Mouse (Mus musculus) hindbrain, postnatal 0 days (tissue): ENCODE results near the gene Nme9. TPM values are rescaled to one million over a fixed set of nuclear protein-coding genes. Genes with fewer than 3 reads are reported as not detected.

Experiments used
- ATAC-seq: fragments of 200-750 bp; cut with Nextera tagmentation; 2 replicates; pipeline ENCODE4 v1.8.0; 2017; ENCODE audit warnings: mild to moderate bottlenecking, moderate TSS enrichment, moderate library complexity
- DNase-seq: peaks from one replicate; pipeline ENCODE4 v3.0.0-alpha.2; 2015; ENCODE audit warnings: low spot score
- H3K27ac ChIP-seq: fragments of 300-500 bp; sonication (generic); 2 replicates; pipeline ENCODE4 v1.5.1; 2014; ENCODE audit warnings: mild to moderate bottlenecking
- H3K27me3 ChIP-seq: fragments of 300-500 bp; sonication (generic); 2 replicates; pipeline ENCODE4 v1.6.1; 2014; ENCODE audit warnings: low read length, mixed read lengths; ENCODE audit not compliant: insufficient read depth
- H3K36me3 ChIP-seq: fragments of 300-500 bp; sonication (generic); 2 replicates; pipeline ENCODE4 v1.6.1; 2014; ENCODE audit warnings: low read length, mixed read lengths; ENCODE audit not compliant: insufficient read depth
- H3K4me1 ChIP-seq: fragments of 300-500 bp; sonication (generic); 2 replicates; pipeline ENCODE4 v1.6.1; 2014; ENCODE audit warnings: antibody characterized with exemption, low read length, mixed read lengths; ENCODE audit not compliant: insufficient read depth
- H3K4me2 ChIP-seq: fragments of 300-500 bp; sonication (generic); 2 replicates; pipeline ENCODE4 v1.6.1; 2014; ENCODE audit warnings: low read depth, mild to moderate bottlenecking, low read length, moderate library complexity, mixed read lengths
- H3K4me3 ChIP-seq: fragments of 300-500 bp; sonication (generic); 2 replicates; pipeline ENCODE4 v1.5.1; 2014; ENCODE audit warnings: low read length
- H3K9ac ChIP-seq: fragments of 300-500 bp; sonication (generic); replicated peaks from 2 replicates; pipeline ENCODE4 v1.6.1; 2014; ENCODE audit warnings: mild to moderate bottlenecking, low read length, moderate library complexity, mixed read lengths
- H3K9me3 ChIP-seq: fragments of 300-500 bp; sonication (generic); 2 replicates; pipeline ENCODE4 v1.6.1; 2016; ENCODE audit warnings: low read length, mixed read lengths
- CTCF ChIP-seq: IDR thresholded peaks from 2 replicates; pipeline ENCODE4 v1.5.1; 2016; ENCODE audit warnings: antibody characterized with exemption, control low read depth, low read depth
- WGBS: fragments of 180-500 bp; shearing (Covaris S2); extraction: QIAGEN DNeasy Blood & Tissue Kit; methylation state at CpG from one replicate; pipeline ENCODE4 v1.1.7; 2014; 5-methylcytosine and 5-hydroxymethylcytosine counted together
- polyA plus RNA-seq: library from polyadenylated mRNA; unstranded; fragments of >200 nt; fragmentation: Nextera tagmentation; extraction: Ambion mirVana; gene quantifications from 2 replicates; pipeline ENCODE4 v1.2.1, GENCODE M21; 2015
- total RNA-seq: library from RNA; depleted of rRNA; stranded (reverse); fragments of >200 nt; gene quantifications from 2 replicates; pipeline ENCODE4 v1.2.3, GENCODE M21; 2014

Gene Nme9
- total and polyA plus RNA-seq, 2 experiments from 2014 or later = 0.64 to 1.0 TPM

- no peak for DNase-seq
- no peak for TF ChIP-seq CTCF
- Histone ChIP-seq H3K36me3 (0 out of 2 replicates have a peak, but pooled peaks cover 6% of the 10 kb centered on the region), H3K4me1 (no peaks in the 10 kb centered on the region), H3K27me3 (no peaks in the 10 kb centered on the region), H3K9me3 (no peaks in the 10 kb centered on the region), H3K4me3 (no peak overlapping the region), H3K9ac (no peak overlapping the region), H3K27ac (no peak overlapping the region), H3K4me2 (no peak overlapping the region)
- WGBS = 89% methylated on average over 7 of the region's 7 CpGs
- no peak for ATAC-seq
Measured at GRCm38 (mm10) chr9:99471334-99471733, 20.1 kb downstream of the Nme9 start.

- Histone ChIP-seq H3K27ac (no peak overlapping the region), H3K9me3 (no peaks in the 10 kb centered on the region), H3K36me3 (0 out of 2 replicates have a peak, but pooled peaks cover 6% of the 10 kb centered on the region), H3K9ac (no peak overlapping the region), H3K27me3 (no peaks in the 10 kb centered on the region), H3K4me1 (no peaks in the 10 kb centered on the region), H3K4me3 (no peak overlapping the region), H3K4me2 (no peak overlapping the region)
- no peak for TF ChIP-seq CTCF
- WGBS = 56% methylated on average over 9 of the region's 9 CpGs
- peak; percentile 39 for DNase-seq
- ATAC-seq = 0 out of 2 replicates have a peak, but pooled peaks have one; percentile 24
Measured at GRCm38 (mm10) chr9:99479181-99479711, 28.0 kb downstream of the Nme9 start.

- Histone ChIP-seq H3K4me1 (no peaks in the 10 kb centered on the region), H3K36me3 (peaks cover 2% of the 10 kb centered on the region; the same call in 1 of the 2 replicates), H3K27me3 (no peaks in the 10 kb centered on the region), H3K9me3 (no peaks in the 10 kb centered on the region), H3K4me3 (no peak overlapping the region), H3K4me2 (no peak overlapping the region), H3K27ac (no peak overlapping the region), H3K9ac (no peak overlapping the region)
- ATAC-seq (peak; percentile 43; the same call in 1 of the 2 replicates), DNase-seq (peak; percentile 73)
- 63% methylated on average over 4 of the region's 4 CpGs for WGBS
- TF ChIP-seq CTCF = no peak
Measured at GRCm38 (mm10) chr9:99480764-99481163, 29.5 kb downstream of the Nme9 start.

- peaks cover 11% of the 10 kb centered on the region; the same call in 1 of the 2 replicates for H3K36me3 ChIP-seq
- no peak overlapping the region for H3K9ac ChIP-seq
- H3K4me3 ChIP-seq = no peak overlapping the region
- H3K9me3 ChIP-seq = no peaks in the 10 kb centered on the region
- H3K4me2 ChIP-seq = no peak overlapping the region
- DNase-seq = no peak
- H3K27ac ChIP-seq = no peak overlapping the region
- H3K27me3 ChIP-seq = no peaks in the 10 kb centered on the region
- TF ChIP-seq CTCF = no peak
- no peak for ATAC-seq
- 82% methylated on average over 4 of the region's 4 CpGs for WGBS
- H3K4me1 ChIP-seq = no peaks in the 10 kb centered on the region
Measured at GRCm38 (mm10) chr9:99483191-99483590, 31.9 kb downstream of the Nme9 start.

GRCm38 (mm10) chr9:99484632-99485031, 33.4 kb downstream of the Nme9 start:
- Histone ChIP-seq H3K27me3 (no peaks in the 10 kb centered on the region), H3K9me3 (no peaks in the 10 kb centered on the region), H3K4me3 (no peak overlapping the region), H3K9ac (no peak overlapping the region), H3K36me3 (peaks cover 14% of the 10 kb centered on the region; the same call in 1 of the 2 replicates), H3K27ac (no peak overlapping the region), H3K4me2 (no peak overlapping the region), H3K4me1 (no peaks in the 10 kb centered on the region)
- no peak for ATAC-seq
- DNase-seq = no peak
- no peak for TF ChIP-seq CTCF

GRCm38 (mm10) chr9:99485144-99485543, 33.9 kb downstream of the Nme9 start:
- 93% methylated on average over 4 of the region's 4 CpGs for WGBS
- Histone ChIP-seq H3K27ac (no peak overlapping the region), H3K9ac (no peak overlapping the region), H3K36me3 (peaks cover 15% of the 10 kb centered on the region; the same call in 1 of the 2 replicates), H3K4me1 (no peaks in the 10 kb centered on the region), H3K9me3 (no peaks in the 10 kb centered on the region), H3K4me2 (no peak overlapping the region), H3K4me3 (no peak overlapping the region), H3K27me3 (no peaks in the 10 kb centered on the region)
- DNase-seq (no peak), ATAC-seq (no peak)
- no peak for TF ChIP-seq CTCF

- DNase-seq (no peak), ATAC-seq (no peak)
- Histone ChIP-seq H3K9me3 (no peaks in the 10 kb centered on the region), H3K27me3 (no peaks in the 10 kb centered on the region), H3K36me3 (peaks cover 15% of the 10 kb centered on the region; the same call in 1 of the 2 replicates), H3K4me3 (no peak overlapping the region), H3K27ac (no peak overlapping the region), H3K4me2 (no peak overlapping the region), H3K9ac (no peak overlapping the region), H3K4me1 (no peaks in the 10 kb centered on the region)
- TF ChIP-seq CTCF = no peak
- 89% methylated on average over 8 of the region's 8 CpGs for WGBS
Measured at GRCm38 (mm10) chr9:99487126-99487695, 35.9 kb downstream of the Nme9 start.
